Mouse (Mus musculus): ENCODE measurements around the gene Zfp444. TPM values are rescaled to one million over a fixed set of nuclear protein-coding genes. Genes with fewer than 3 reads are reported as not detected.

Zfp444 gene
- 9.0 TPM for polyA plus RNA-seq (2017; shearing (Covaris generic))

DNA sequence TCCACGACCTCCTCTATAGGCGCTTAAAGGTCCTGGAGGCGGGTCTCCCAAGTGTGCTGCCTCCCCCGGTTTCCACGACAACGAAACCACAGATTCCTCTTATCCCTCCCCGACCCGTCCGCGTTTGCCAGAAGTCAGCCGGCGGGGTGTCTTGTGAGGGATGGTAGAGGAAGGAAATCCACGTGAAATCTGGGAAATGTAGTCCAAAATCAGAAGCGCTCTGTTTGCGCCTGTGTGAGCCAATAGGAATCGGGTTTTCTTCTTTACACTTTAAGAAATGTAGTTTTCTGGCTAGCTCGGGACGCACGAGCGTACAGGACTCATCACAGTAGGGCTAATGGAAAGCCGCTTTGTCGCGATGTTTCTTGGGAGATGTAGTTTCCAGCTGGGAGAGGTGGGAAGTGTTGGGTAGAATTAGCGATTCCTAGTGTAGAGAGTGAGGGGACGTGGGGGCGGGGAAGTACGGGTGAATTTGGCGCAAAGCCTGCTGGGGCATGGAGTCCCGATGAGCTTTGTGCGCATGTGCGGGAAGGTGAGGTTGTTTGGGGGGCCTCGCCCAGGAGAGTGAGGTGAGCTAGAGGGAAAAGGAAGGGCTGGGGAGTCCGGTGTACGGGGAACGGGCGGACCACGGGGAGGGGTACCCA, at the start of gene Zfp444:
Gene Zfp444, plus strand, starts transcription at position 221 of the 644 bp plus-strand sequence.

DNA sequence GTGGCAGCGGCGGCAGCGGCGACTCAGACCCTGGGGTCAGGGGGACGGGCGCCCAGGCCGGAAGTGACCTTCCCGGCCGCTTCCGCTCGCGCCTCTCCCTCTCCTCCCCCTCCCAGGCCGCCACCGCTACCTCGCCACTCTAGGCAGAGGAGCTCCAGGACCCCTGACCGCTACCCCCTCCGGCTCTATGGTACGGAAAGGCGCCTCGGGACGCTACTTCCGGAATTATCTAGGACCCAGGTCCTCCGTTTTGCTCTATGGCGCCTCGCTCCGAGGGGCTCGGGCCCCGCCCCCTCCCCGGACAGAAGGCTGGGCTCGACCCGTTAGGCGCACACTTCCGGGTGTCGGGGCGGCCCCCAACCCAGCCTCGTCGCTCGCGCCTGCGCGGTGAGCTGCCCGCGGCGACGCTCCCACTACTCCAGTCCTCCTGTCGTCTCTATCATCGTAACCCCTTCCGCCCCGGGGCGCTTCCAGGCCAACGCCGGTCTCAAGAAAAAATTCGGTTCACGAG, 16.1 kb upstream of the Zfp444 start, which contains the start of gene Zfp787:
Gene Zfp787, minus strand, starts transcription at position 97 of the 511 bp plus-strand sequence.

DNA sequence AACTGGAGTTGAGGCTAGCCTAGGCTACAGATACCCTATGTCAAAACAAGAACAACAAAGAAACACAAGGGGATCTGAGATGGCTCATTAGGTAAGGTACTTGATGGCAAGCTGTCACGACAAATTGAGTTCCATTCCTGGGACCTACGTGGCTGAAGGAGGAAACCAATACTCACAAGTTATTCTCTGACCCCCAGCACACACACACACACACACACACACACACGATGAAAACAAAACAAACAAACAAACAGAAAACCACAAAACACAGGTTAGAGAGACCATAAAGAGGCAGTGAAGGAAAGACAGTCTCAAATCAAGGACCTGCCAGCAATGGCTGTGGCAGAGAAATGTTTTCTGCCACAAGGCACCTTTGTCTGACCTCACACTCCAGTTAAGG, 24.8 kb downstream of the Zfp444 start, which contains the start of gene Galp:
Gene Galp, plus strand, starts transcription at position 301 of the 400 bp plus-strand sequence.

DNA sequence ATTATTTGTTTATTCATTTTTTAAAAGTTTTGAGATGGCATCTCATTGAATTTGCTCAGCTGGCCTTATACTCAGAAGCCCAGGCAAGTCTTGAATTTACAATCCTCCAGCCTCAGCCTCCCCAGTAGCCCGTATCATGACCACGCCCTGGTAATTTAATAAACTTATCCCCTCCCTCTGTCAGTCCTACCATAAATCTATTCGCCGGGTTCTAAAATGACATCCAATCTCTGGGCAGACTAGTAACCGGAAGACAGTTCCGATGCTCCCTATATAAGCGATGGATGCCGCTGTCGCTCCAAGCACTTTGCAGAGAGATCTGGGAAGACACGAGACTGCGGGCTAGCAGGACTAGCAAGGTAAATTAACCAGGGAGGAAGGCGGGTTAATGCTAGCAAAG, 50.0 kb downstream of the Zfp444 start, which contains the start of gene Zscan5b:
Gene Zscan5b, plus strand, starts transcription at position 301 of the 400 bp plus-strand sequence.

Other genes with a start within 250 kb of the Zfp444 start
- gene Vmn1r65, start 161.2 kb upstream of the Zfp444 start, polyA plus RNA-seq (2017; shearing (Covaris generic)): not detected
- not detected for gene Nlrp4c, start 127.1 kb upstream of the Zfp444 start, polyA plus RNA-seq (2017; shearing (Covaris generic))
- 22.6 TPM for gene Zfp787, start 16.2 kb upstream of the Zfp444 start, polyA plus RNA-seq (2017; shearing (Covaris generic))
- not detected for gene Galp, start 24.9 kb downstream of the Zfp444 start, polyA plus RNA-seq (2017; shearing (Covaris generic))
- gene Zscan5b, start 50.1 kb downstream of the Zfp444 start, polyA plus RNA-seq (2017; shearing (Covaris generic)): not detected
- gene Epp13, start 80.5 kb downstream of the Zfp444 start, polyA plus RNA-seq (2017; shearing (Covaris generic)): not detected
- gene Zfp667, start 114.4 kb downstream of the Zfp444 start, polyA plus RNA-seq (2017; shearing (Covaris generic)): 7.2 TPM
- gene Zfp583, start 159.1 kb downstream of the Zfp444 start, polyA plus RNA-seq (2017; shearing (Covaris generic)): 1.9 TPM
- 1.0 TPM for gene Gm3854, start 171.5 kb downstream of the Zfp444 start, polyA plus RNA-seq (2017; shearing (Covaris generic))
- gene Zfp78, start 191.1 kb downstream of the Zfp444 start, polyA plus RNA-seq (2017; shearing (Covaris generic)): 5.1 TPM
- 17.6 TPM for gene Zfp28, start 211.1 kb downstream of the Zfp444 start, polyA plus RNA-seq (2017; shearing (Covaris generic))
- gene Smim17, start 226.5 kb downstream of the Zfp444 start, polyA plus RNA-seq (2017; shearing (Covaris generic)): not detected
- gene Gm20715, start 238.1 kb downstream of the Zfp444 start, polyA plus RNA-seq (2017; shearing (Covaris generic)): not detected